Mouse (Mus musculus): Measurements from ENCODE around the gene Zfpm1. TPM values are rescaled to one million over a fixed set of nuclear protein-coding genes. Genes with fewer than 3 reads are reported as not detected.

The Zfpm1 gene
- 2.2 and 2.4 TPM in 2 replicates for polyA plus RNA-seq (2015; fragmentation: Nextera tagmentation; extraction: Ambion mirVana)

DNA sequence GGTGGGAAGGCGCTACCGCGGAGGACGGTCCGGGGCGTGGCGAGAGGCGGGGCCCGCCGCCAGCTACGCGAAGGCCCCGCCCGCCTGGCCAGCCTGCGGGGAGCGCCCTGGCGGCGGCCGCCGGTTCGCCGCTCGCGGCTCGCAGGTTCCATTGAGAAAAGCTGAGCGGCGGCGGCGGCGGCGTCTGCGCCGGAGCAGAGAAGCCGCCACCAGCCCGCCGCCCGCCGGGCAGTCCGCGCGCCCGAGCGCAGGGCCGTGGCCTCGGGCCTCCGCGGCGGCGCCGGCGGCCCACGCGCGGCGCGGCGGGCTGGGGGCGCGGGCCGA, at the start of gene Zfpm1:
Gene Zfpm1 (plus strand): TSS at position 107 of the 324 bp plus-strand sequence.
- Histone ChIP-seq H3K9ac (peak within 1 kb of the TSS; percentile 67), H3K27me3 (peaks cover 33% of the 10 kb centered on the region), H3K27ac (peak within 1 kb of the TSS; percentile 90), H3K9me3 (replicated peaks) (no peaks in the 10 kb centered on the region), H3K4me3 (replicated peaks) (peak within 1 kb of the TSS; percentile 84), H3K4me1 (peaks cover 67% of the 10 kb centered on the region), H3K4me2 (peak within 1 kb of the TSS; percentile 97), H3K36me3 (no peaks in the 10 kb centered on the region)
- 0% methylated on average over 52 of the region's 60 CpGs for WGBS
- ATAC-seq (replicated peaks; ENCODE audit: low FRiP score), result no peak

DNA sequence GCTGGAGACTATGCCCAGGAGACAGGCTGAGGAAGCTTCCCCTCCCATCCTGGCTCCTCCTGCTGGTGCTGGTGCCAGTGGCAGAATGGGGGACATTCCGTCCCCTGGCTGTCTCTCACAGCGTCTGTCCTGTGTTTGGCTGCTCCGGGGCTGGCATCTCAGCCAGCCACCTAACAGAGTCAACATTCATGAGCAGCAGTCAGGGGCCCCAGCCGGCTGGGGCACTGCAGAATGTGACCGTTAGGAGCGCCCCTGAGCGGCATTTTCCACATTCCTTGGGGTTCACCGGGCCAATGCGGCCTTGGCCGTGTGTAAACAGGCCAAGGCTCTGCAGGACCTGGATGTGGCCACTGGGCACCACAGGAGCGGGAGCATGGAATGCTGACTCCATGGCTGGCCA, 47.9 kb upstream of the Zfpm1 start:
- no peak overlapping the region for H3K4me3 ChIP-seq (replicated peaks)
- peaks cover 30% of the 10 kb centered on the region for H3K4me1 ChIP-seq
- ATAC-seq (replicated peaks; ENCODE audit: low FRiP score), result no peak
- peaks cover 36% of the 10 kb centered on the region for H3K27me3 ChIP-seq
- no peak overlapping the region for H3K27ac ChIP-seq
- H3K9me3 ChIP-seq (replicated peaks), result no peaks in the 10 kb centered on the region
- WGBS, result 32% methylated on average over 11 of the region's 11 CpGs
- H3K4me2 ChIP-seq, result no peak overlapping the region
- H3K9ac ChIP-seq, result no peak overlapping the region
- no peaks in the 10 kb centered on the region for H3K36me3 ChIP-seq

DNA sequence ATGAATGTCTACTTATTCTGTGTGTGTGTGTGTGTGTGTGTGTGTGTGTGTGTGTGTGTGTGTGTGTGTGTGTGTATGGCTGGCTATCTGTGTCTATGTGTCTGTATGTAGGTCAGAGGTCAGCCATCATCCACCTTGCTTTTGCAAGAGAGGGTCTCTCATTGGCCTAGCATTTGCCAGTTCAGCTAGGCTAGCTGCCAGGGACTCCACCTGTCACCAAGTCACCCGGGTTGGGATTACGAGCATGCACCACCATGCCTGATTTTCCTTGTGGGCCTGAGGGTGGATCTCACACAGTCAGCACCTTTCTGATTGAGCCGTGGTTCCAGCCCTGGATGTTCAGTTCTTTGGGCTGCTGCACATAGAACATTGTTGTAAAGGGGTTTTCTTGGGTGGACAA, 45.4 kb upstream of the Zfpm1 start:
- peaks cover 10% of the 10 kb centered on the region; the same call in 1 of the 2 replicates for H3K4me1 ChIP-seq
- 94% methylated on average over 3 of the region's 3 CpGs for WGBS
- peaks cover 12% of the 10 kb centered on the region for H3K27me3 ChIP-seq
- no peaks in the 10 kb centered on the region for H3K36me3 ChIP-seq
- no peak overlapping the region for H3K4me3 ChIP-seq (replicated peaks)
- H3K27ac ChIP-seq, result no peak overlapping the region
- no peak overlapping the region for H3K4me2 ChIP-seq
- H3K9ac ChIP-seq, result no peak overlapping the region
- ATAC-seq (replicated peaks; ENCODE audit: low FRiP score), result no peak
- no peaks in the 10 kb centered on the region for H3K9me3 ChIP-seq (replicated peaks)

DNA sequence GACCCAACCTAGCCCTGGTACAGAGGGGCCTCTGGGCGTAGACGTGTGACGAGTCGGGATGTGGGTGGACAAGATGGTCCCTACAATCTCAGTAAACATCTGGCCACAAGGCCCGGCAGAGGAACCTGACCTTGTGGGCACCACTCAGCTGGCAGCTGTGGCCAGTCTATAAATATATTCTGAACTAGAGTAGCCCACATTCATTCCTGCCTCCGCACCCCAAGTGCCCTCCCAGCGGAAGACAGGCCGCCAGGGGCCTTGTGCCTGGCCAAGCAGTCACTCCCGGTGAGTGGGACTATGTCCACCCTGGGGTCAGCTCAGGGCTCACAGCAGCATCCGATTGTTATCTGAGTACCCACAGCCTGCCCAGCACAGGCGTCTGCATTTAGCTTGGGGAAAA, 43.7 kb upstream of the Zfpm1 start:
- 67% methylated on average over 11 of the region's 11 CpGs for WGBS
- Histone ChIP-seq H3K4me1 (peaks cover 10% of the 10 kb centered on the region; the same call in 1 of the 2 replicates), H3K27me3 (peaks cover 4% of the 10 kb centered on the region), H3K27ac (no peak overlapping the region), H3K4me3 (replicated peaks) (no peak overlapping the region), H3K9me3 (replicated peaks) (no peaks in the 10 kb centered on the region), H3K36me3 (no peaks in the 10 kb centered on the region), H3K4me2 (no peak overlapping the region), H3K9ac (no peak overlapping the region)
- no peak for ATAC-seq (replicated peaks; ENCODE audit: low FRiP score)

DNA sequence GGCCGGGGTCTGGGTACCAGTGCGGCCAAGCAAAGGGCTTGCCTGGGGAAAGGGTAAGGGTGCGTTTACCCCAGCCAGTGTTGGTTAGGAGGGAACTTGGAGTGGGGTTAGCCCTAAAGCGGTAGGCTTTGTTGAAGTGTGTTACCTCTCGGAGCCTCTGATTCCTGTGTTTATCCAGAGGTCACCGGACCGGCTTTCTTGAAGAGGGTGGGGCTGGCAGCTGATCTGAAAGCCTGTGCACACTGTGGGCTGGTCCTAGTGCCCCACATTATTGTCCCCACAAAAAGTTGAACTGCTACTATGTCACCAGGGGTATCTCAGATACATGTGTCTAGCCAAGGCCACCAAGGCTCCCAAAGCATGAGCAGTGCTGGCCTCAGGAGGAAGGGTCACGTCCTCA, 43.2 kb upstream of the Zfpm1 start:
- no peak overlapping the region for H3K4me2 ChIP-seq
- WGBS, result 67% methylated on average over 8 of the region's 8 CpGs
- H3K36me3 ChIP-seq, result no peaks in the 10 kb centered on the region
- no peaks in the 10 kb centered on the region for H3K9me3 ChIP-seq (replicated peaks)
- H3K4me3 ChIP-seq (replicated peaks), result no peak overlapping the region
- no peak overlapping the region for H3K27ac ChIP-seq
- no peaks in the 10 kb centered on the region for H3K27me3 ChIP-seq
- peaks cover 10% of the 10 kb centered on the region; the same call in 1 of the 2 replicates for H3K4me1 ChIP-seq
- ATAC-seq (replicated peaks; ENCODE audit: low FRiP score), result no peak
- H3K9ac ChIP-seq, result no peak overlapping the region

DNA sequence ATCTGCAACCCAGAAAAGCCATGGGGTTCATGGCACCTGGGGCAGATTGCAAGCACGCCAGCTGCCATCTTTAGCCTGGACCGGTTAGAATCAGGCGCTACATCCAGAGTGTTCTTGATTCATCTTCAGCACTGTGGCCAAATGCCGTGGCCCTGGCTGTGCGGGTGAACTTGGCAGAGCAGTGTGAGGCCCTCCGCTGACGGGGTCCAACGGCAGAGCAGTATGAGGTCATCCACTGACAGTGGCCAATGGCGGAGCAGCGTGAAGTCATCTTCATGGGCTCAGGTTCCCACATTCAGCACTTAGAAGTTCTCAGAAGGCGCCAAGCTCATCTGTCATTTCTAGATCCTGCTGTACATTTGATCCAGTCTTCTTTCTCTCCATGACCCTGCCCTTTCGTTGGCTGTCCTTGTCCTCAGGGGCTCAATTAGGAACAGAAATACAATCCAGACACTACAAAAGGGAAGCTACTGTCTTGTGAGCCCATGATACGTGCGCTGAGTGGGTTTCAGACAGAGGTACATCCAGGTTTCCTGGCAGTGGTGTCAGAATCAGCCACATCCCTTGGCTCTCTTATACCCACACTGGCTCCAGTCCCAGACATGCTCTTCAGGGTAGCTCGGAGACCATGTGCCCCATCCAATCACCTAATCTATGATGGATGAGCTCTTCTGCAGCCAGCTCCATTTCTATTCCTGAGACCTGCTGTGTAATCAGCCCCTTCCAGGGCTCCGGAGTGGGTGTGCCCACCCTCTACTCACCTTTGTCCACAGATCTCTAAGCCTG, 41.5 kb upstream of the Zfpm1 start:
- Histone ChIP-seq H3K9ac (no peak overlapping the region), H3K4me2 (no peak overlapping the region), H3K27me3 (no peaks in the 10 kb centered on the region), H3K4me1 (peaks cover 4% of the 10 kb centered on the region; the same call in 1 of the 2 replicates), H3K27ac (no peak overlapping the region), H3K9me3 (replicated peaks) (no peaks in the 10 kb centered on the region), H3K4me3 (replicated peaks) (no peak overlapping the region), H3K36me3 (no peaks in the 10 kb centered on the region)
- no peak for ATAC-seq (replicated peaks; ENCODE audit: low FRiP score)
- WGBS, result 80% methylated on average over 16 of the region's 16 CpGs

DNA sequence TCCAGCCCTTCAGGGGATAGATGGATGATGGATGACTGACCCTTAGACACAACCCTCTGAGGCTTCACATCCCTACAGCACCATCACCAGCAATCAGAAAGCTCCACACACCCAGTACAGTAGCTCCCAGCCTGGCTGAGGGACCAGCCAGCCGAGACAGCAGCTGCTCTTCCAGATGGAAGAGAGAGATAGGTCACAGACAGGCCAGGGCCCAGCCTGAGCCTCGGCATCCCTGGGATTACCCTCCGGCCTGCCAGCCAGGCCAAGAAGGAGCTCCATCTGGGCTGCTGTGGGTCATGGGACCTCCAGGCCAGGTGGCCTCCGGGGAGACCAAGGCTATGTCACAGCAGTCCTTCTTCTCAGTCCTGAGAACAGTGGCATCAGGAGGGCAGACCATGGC, 38.6 kb upstream of the Zfpm1 start:
- H3K9ac ChIP-seq, result no peak overlapping the region
- no peak overlapping the region for H3K4me2 ChIP-seq
- H3K4me1 ChIP-seq, result peaks cover 16% of the 10 kb centered on the region
- H3K36me3 ChIP-seq, result no peaks in the 10 kb centered on the region
- no peak for ATAC-seq (replicated peaks; ENCODE audit: low FRiP score)
- H3K4me3 ChIP-seq (replicated peaks), result no peak overlapping the region
- 65% methylated on average over 4 of the region's 4 CpGs for WGBS
- H3K27me3 ChIP-seq, result no peaks in the 10 kb centered on the region
- H3K9me3 ChIP-seq (replicated peaks), result no peaks in the 10 kb centered on the region
- no peak overlapping the region for H3K27ac ChIP-seq

DNA sequence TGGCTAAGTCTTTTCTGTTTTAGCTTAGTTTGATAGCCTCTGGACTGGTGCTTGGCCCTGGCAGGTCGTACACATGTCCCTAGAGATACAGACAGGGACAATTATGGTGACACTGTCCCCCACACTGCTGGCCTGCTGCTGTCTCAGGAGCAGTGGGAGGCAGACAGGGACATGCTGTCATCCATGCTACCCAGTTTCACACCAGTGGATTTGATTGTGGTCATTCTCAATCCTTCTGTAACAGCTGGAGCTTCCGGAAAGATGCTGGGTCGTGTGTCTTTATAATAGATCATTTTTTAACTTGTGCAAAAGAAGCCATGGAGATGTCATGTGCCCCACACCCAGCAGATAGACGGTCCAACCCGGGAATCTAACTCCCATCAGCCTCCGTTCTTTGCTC, 36.8 kb upstream of the Zfpm1 start:
- ATAC-seq (replicated peaks; ENCODE audit: low FRiP score), result no peak
- H3K27me3 ChIP-seq, result no peaks in the 10 kb centered on the region

DNA sequence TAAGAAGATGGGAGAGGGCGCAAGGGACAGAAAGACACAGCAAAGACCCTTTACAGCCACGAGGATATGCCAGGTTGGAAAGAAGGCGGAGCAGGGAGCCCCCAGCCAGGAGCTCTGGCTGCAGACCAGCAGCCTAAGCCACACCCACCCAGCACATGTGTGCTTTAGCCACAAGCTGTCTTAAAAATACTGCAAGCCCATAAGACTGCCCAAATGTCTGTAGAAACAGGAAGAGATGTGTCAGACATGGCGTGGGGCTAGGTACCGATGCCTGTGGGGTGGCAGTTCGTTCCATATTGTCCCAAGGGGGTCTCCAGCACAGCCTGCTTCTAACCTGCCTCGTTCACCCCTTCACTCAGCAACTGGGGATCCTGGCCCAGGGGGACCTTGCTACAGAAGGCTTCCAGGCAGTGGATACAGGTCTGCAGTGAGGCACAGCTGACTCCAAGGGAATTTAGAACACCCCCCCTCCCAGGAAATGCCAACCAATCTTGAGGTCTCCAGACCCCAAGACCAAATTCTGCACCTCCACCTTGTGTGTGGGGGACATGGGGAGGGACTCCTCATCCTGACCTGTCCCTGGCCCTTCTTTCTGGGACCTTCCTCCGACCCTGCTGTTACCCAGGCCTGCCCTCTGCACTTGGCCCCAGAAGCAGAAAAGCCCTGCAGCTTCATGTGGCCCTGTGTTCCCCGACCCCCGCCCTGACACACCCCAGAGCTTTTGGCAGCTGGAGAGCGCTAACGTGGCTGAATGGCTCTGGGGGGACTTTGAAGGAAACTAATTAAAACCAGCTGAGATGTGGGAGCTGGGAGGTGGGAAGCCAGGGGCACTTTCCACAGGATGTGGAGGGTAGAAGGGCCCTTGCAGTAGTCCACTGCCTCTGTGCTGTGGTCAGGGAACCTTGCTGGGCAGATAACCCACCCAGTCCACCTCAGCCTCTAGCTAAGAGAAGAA, 35.4 kb upstream of the Zfpm1 start:
- no peaks in the 10 kb centered on the region for H3K36me3 ChIP-seq
- no peak for ATAC-seq (replicated peaks; ENCODE audit: low FRiP score)
- no peaks in the 10 kb centered on the region for H3K27me3 ChIP-seq
- no peak overlapping the region for H3K9ac ChIP-seq
- H3K4me3 ChIP-seq (replicated peaks), result no peak overlapping the region
- no peak overlapping the region for H3K4me2 ChIP-seq
- no peaks in the 10 kb centered on the region for H3K9me3 ChIP-seq (replicated peaks)
- H3K4me1 ChIP-seq, result peaks cover 13% of the 10 kb centered on the region
- H3K27ac ChIP-seq, result no peak overlapping the region
- whole genome bisulfite sequencing, result 31% methylated on average over 12 of the region's 12 CpGs

More for the DNA sequence above, 36.8 kb upstream of the Zfpm1 start:
- no peaks in the 10 kb centered on the region for H3K9me3 ChIP-seq (replicated peaks)
- H3K4me1 ChIP-seq, result peaks cover 13% of the 10 kb centered on the region
- H3K27ac ChIP-seq, result no peak overlapping the region
- no peak overlapping the region for H3K4me2 ChIP-seq
- H3K4me3 ChIP-seq (replicated peaks), result no peak overlapping the region
- no peaks in the 10 kb centered on the region for H3K36me3 ChIP-seq
- H3K9ac ChIP-seq, result no peak overlapping the region
- WGBS, result 73% methylated on average over 6 of the region's 6 CpGs

DNA sequence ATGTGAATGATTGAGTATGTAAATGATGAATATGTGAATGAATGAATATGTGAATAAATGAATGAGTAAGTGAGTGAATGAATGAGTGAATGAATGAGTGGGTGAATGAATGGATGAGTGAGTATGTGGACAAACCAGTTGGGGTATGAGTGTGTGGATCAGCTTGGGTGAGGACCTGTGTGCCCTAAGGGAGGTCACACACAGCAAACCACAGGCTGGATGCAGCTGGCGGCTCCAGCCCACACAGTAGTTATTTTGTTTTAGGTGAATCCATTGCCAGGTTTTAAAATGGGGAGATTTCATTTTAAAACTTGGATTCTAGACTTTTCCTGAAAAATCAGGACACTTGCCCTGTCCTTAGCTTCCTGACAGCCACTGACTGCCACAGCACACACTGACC, 30.2 kb upstream of the Zfpm1 start:
- no peak for ATAC-seq (replicated peaks; ENCODE audit: low FRiP score)
- Histone ChIP-seq H3K27me3 (peaks cover 8% of the 10 kb centered on the region; the same call in 1 of the 2 replicates), H3K9ac (no peak overlapping the region), H3K9me3 (replicated peaks) (no peaks in the 10 kb centered on the region), H3K27ac (no peak overlapping the region), H3K4me3 (replicated peaks) (no peak overlapping the region), H3K4me2 (no peak overlapping the region), H3K4me1 (peaks cover 15% of the 10 kb centered on the region), H3K36me3 (no peaks in the 10 kb centered on the region)
- 84% methylated on average over 1 of the region's 1 CpGs for WGBS

DNA sequence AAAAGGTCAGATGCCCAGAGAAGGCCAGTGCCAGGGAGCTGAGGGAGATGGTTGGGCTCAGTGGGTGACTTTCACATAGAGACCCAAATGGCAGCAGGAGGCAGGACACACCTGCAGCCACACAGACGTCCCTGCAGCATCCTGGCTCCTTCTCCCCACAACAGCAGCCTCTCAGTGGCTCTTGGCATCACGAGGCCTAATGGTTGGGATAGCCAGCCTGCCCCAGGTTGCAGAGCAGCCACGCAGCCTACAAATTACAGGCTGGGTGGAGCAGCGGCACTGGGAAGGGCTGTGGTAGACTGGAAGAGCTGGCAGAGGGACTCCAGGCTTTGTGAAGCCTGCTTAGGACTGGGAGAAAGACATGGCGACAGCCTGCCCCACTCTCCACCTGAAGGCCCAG, 29.6 kb upstream of the Zfpm1 start:
- no peaks in the 10 kb centered on the region for H3K9me3 ChIP-seq (replicated peaks)
- H3K36me3 ChIP-seq, result no peaks in the 10 kb centered on the region
- H3K27ac ChIP-seq, result no peak overlapping the region
- no peak overlapping the region for H3K4me3 ChIP-seq (replicated peaks)
- H3K4me2 ChIP-seq, result no peak overlapping the region
- WGBS, result 53% methylated on average over 5 of the region's 5 CpGs
- ATAC-seq (replicated peaks; ENCODE audit: low FRiP score), result no peak
- H3K9ac ChIP-seq, result no peak overlapping the region
- H3K4me1 ChIP-seq, result peaks cover 11% of the 10 kb centered on the region
- peaks cover 8% of the 10 kb centered on the region; the same call in 1 of the 2 replicates for H3K27me3 ChIP-seq

DNA sequence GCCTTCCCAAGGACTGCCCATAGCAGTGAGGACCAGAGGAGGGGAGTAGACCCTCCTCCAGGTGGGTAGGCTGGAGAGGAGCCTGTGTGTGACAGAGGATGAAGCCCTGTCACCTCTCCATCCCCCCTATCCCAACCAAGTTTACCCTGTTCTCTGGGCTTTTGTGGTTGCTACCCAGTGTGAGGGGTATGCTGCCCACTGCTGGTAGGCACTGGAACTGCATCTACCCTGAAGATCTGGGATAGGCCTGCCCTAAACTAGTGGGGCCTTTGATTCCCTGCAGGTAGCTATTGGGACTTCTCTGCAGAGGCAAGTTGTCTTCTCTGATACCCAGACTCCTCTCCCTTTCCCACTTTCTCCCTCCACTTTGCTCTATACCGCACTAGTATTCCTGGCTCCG, 22.6 kb upstream of the Zfpm1 start:
- Histone ChIP-seq H3K9ac (no peak overlapping the region), H3K36me3 (no peaks in the 10 kb centered on the region), H3K27me3 (peaks cover 29% of the 10 kb centered on the region), H3K27ac (no peak overlapping the region), H3K4me1 (peaks cover 11% of the 10 kb centered on the region), H3K9me3 (replicated peaks) (no peaks in the 10 kb centered on the region), H3K4me2 (no peak overlapping the region), H3K4me3 (replicated peaks) (no peak overlapping the region)
- no peak; the same call in 1 of the 2 replicates for ATAC-seq (replicated peaks; ENCODE audit: low FRiP score)
- WGBS, result 73% methylated on average over 2 of the region's 2 CpGs
